Mouse (Mus musculus) hindbrain, embryonic 12.5 days (tissue): ENCODE results near the gene Ifnb1. TPM values are rescaled to one million over a fixed set of nuclear protein-coding genes. Genes with fewer than 3 reads are reported as not detected.

Source experiments
- ATAC-seq: fragments of 200-750 bp; cut with Nextera tagmentation; 2 replicates; pipeline ENCODE4 v1.8.0; 2017; ENCODE audit warnings: moderate TSS enrichment; ENCODE audit not compliant: low FRiP score
- H3K27ac ChIP-seq: fragments of 300-500 bp; sonication (generic); 2 replicates; pipeline ENCODE4 v1.5.1; 2016; ENCODE audit warnings: mild to moderate bottlenecking
- H3K27me3 ChIP-seq: fragments of 300-500 bp; sonication (generic); 2 replicates; pipeline ENCODE4 v1.6.1; 2016; ENCODE audit warnings: mild to moderate bottlenecking
- H3K36me3 ChIP-seq: fragments of 300-500 bp; sonication (generic); 2 replicates; pipeline ENCODE4 v1.6.1; 2016; ENCODE audit warnings: mild to moderate bottlenecking
- H3K4me1 ChIP-seq: fragments of 300-500 bp; sonication (generic); 2 replicates; pipeline ENCODE4 v1.6.1; 2016
- H3K4me2 ChIP-seq: fragments of 300-500 bp; sonication (generic); replicated peaks from 2 replicates; pipeline ENCODE4 v1.6.1; 2016; ENCODE audit warnings: mild to moderate bottlenecking
- H3K4me3 ChIP-seq: fragments of 300-500 bp; sonication (generic); 2 replicates; pipeline ENCODE4 v1.5.1; 2016; ENCODE audit warnings: mild to moderate bottlenecking
- H3K9ac ChIP-seq: fragments of 300-500 bp; sonication (generic); 2 replicates; pipeline ENCODE4 v1.6.1; 2016; ENCODE audit warnings: mild to moderate bottlenecking, moderate library complexity
- H3K9me3 ChIP-seq: fragments of 300-500 bp; sonication (generic); replicated peaks from 2 replicates; pipeline ENCODE4 v1.6.1; 2016; ENCODE audit warnings: mild to moderate bottlenecking
- WGBS: fragments of 180-500 bp; shearing (Covaris S2); methylation state at CpG from one replicate; pipeline ENCODE4 v1.1.7; 2016; 5-methylcytosine and 5-hydroxymethylcytosine counted together
- polyA plus RNA-seq: library from polyadenylated mRNA; unstranded; fragments of >200 nt; fragmentation: Nextera tagmentation; extraction: Ambion mirVana; gene quantifications from 2 replicates; pipeline ENCODE4 v1.2.1, GENCODE M21; 2016

Ifnb1 gene
- polyA plus RNA-seq, 1 experiment from 2014 or later = not detected

- no peak for ATAC-seq
- H3K4me2 ChIP-seq = no peak overlapping the region
- no peak overlapping the region for H3K27ac ChIP-seq
- no peaks in the 10 kb centered on the region for H3K4me1 ChIP-seq
- WGBS = 76% methylated on average over 4 of the region's 4 CpGs
- H3K36me3 ChIP-seq = no peaks in the 10 kb centered on the region
- no peaks in the 10 kb centered on the region for H3K9me3 ChIP-seq
- no peak overlapping the region for H3K9ac ChIP-seq
- no peak overlapping the region for H3K4me3 ChIP-seq
- H3K27me3 ChIP-seq = no peaks in the 10 kb centered on the region
These were observed 7.7 kb upstream of the Ifnb1 start for GRCm38 (mm10) chr4:88530271-88530670.

GRCm38 (mm10) chr4:88526379-88527049 is 3.9 kb upstream of the Ifnb1 start:
- H3K9me3 ChIP-seq = no peaks in the 10 kb centered on the region
- H3K4me1 ChIP-seq = no peaks in the 10 kb centered on the region
- H3K4me3 ChIP-seq = no peak overlapping the region
- no peak overlapping the region for H3K9ac ChIP-seq
- H3K27ac ChIP-seq = no peak overlapping the region
- no peak overlapping the region for H3K4me2 ChIP-seq
- 86% methylated on average over 5 of the region's 5 CpGs for WGBS
- no peaks in the 10 kb centered on the region for H3K36me3 ChIP-seq
- no peak for ATAC-seq
- H3K27me3 ChIP-seq = no peaks in the 10 kb centered on the region

- Histone ChIP-seq H3K36me3 (no peaks in the 10 kb centered on the region), H3K4me1 (no peaks in the 10 kb centered on the region), H3K27ac (no peak overlapping the region), H3K9ac (no peak overlapping the region), H3K9me3 (no peaks in the 10 kb centered on the region), H3K27me3 (no peaks in the 10 kb centered on the region), H3K4me3 (no peak overlapping the region), H3K4me2 (no peak overlapping the region)
- WGBS = 87% methylated on average over 3 of the region's 3 CpGs
- no peak for ATAC-seq
These were observed 2.8 kb upstream of the Ifnb1 start for GRCm38 (mm10) chr4:88525393-88525792.

- no peak overlapping the region for H3K4me2 ChIP-seq
- no peaks in the 10 kb centered on the region for H3K4me1 ChIP-seq
- ATAC-seq = no peak
- no peak overlapping the region for H3K27ac ChIP-seq
- no peak overlapping the region for H3K9ac ChIP-seq
- no peaks in the 10 kb centered on the region for H3K27me3 ChIP-seq
- no peaks in the 10 kb centered on the region for H3K36me3 ChIP-seq
- H3K9me3 ChIP-seq = no peaks in the 10 kb centered on the region
- H3K4me3 ChIP-seq = no peak overlapping the region
These were observed 667 bp upstream of the Ifnb1 start for GRCm38 (mm10) chr4:88523241-88523640.

- Histone ChIP-seq H3K4me1 (peaks cover 2% of the 10 kb centered on the region; the same call in 1 of the 2 replicates), H3K4me3 (no peak overlapping the region), H3K27ac (no peak overlapping the region), H3K9ac (no peak overlapping the region), H3K9me3 (no peaks in the 10 kb centered on the region), H3K27me3 (no peaks in the 10 kb centered on the region), H3K4me2 (no peak overlapping the region), H3K36me3 (no peaks in the 10 kb centered on the region)
- no peak for ATAC-seq
- WGBS = 83% methylated on average over 2 of the region's 2 CpGs
These were observed 4.6 kb downstream of the Ifnb1 start for GRCm38 (mm10) chr4:88517957-88518356.

GRCm38 (mm10) chr4:88515711-88516211 is 6.8 kb downstream of the Ifnb1 start:
- Histone ChIP-seq H3K36me3 (no peaks in the 10 kb centered on the region), H3K4me2 (no peak overlapping the region), H3K4me3 (no peak overlapping the region), H3K9me3 (no peaks in the 10 kb centered on the region), H3K27ac (no peak overlapping the region), H3K9ac (no peak overlapping the region), H3K27me3 (no peaks in the 10 kb centered on the region), H3K4me1 (peaks cover 2% of the 10 kb centered on the region; the same call in 1 of the 2 replicates)
- ATAC-seq = no peak
- 60% methylated on average over 3 of the region's 4 CpGs for WGBS

- 79% methylated on average over 2 of the region's 2 CpGs for WGBS
- ATAC-seq = no peak
- no peaks in the 10 kb centered on the region for H3K9me3 ChIP-seq
- H3K27me3 ChIP-seq = no peaks in the 10 kb centered on the region
- peaks cover 2% of the 10 kb centered on the region; the same call in 1 of the 2 replicates for H3K4me1 ChIP-seq
- H3K9ac ChIP-seq = no peak overlapping the region
- no peak overlapping the region for H3K4me2 ChIP-seq
- no peak overlapping the region for H3K27ac ChIP-seq
- H3K4me3 ChIP-seq = no peak overlapping the region
- H3K36me3 ChIP-seq = no peaks in the 10 kb centered on the region
These were observed 7.3 kb downstream of the Ifnb1 start for GRCm38 (mm10) chr4:88515250-88515649.

GRCm38 (mm10) chr4:88514403-88514802 is 8.2 kb downstream of the Ifnb1 start:
- 42% methylated on average over 4 of the region's 4 CpGs for WGBS

GRCm38 (mm10) chr4:88513743-88514142 is 8.8 kb downstream of the Ifnb1 start:
- 97% methylated on average over 4 of the region's 4 CpGs for WGBS
- Histone ChIP-seq H3K4me3 (no peak overlapping the region), H3K36me3 (no peaks in the 10 kb centered on the region), H3K27ac (no peak overlapping the region), H3K4me2 (no peak overlapping the region), H3K9me3 (no peaks in the 10 kb centered on the region), H3K9ac (no peak overlapping the region), H3K27me3 (no peaks in the 10 kb centered on the region), H3K4me1 (peaks cover 2% of the 10 kb centered on the region; the same call in 1 of the 2 replicates)
- no peak for ATAC-seq

More at GRCm38 (mm10) chr4:88514403-88514802, 8.2 kb downstream of the Ifnb1 start:
- Histone ChIP-seq H3K36me3 (no peaks in the 10 kb centered on the region), H3K9me3 (no peaks in the 10 kb centered on the region), H3K27me3 (no peaks in the 10 kb centered on the region), H3K4me1 (peaks cover 2% of the 10 kb centered on the region; the same call in 1 of the 2 replicates), H3K4me3 (no peak overlapping the region), H3K9ac (no peak overlapping the region), H3K27ac (no peak overlapping the region), H3K4me2 (no peak overlapping the region)
- ATAC-seq = no peak

- H3K9me3 ChIP-seq = no peaks in the 10 kb centered on the region
- no peak overlapping the region for H3K9ac ChIP-seq
- no peaks in the 10 kb centered on the region for H3K4me1 ChIP-seq
- H3K36me3 ChIP-seq = no peaks in the 10 kb centered on the region
- no peak overlapping the region for H3K4me3 ChIP-seq
- no peaks in the 10 kb centered on the region for H3K27me3 ChIP-seq
- 75% methylated on average over 4 of the region's 4 CpGs for WGBS
- H3K4me2 ChIP-seq = no peak overlapping the region
- no peak overlapping the region for H3K27ac ChIP-seq
- no peak for ATAC-seq
These were observed 18.8 kb downstream of the Ifnb1 start for GRCm38 (mm10) chr4:88503753-88504152.

GRCm38 (mm10) chr4:88501247-88501646 is 21.3 kb downstream of the Ifnb1 start:
- WGBS = 85% methylated on average over 3 of the region's 3 CpGs
- Histone ChIP-seq H3K9me3 (no peaks in the 10 kb centered on the region), H3K9ac (no peak overlapping the region), H3K36me3 (no peaks in the 10 kb centered on the region), H3K27me3 (no peaks in the 10 kb centered on the region), H3K27ac (no peak overlapping the region), H3K4me1 (no peaks in the 10 kb centered on the region), H3K4me3 (no peak overlapping the region), H3K4me2 (no peak overlapping the region)
- no peak for ATAC-seq

GRCm38 (mm10) chr4:88496321-88497018 is 26.1 kb downstream of the Ifnb1 start:
- H3K4me1 ChIP-seq = no peaks in the 10 kb centered on the region
- no peaks in the 10 kb centered on the region for H3K36me3 ChIP-seq
- no peaks in the 10 kb centered on the region for H3K9me3 ChIP-seq
- no peak for ATAC-seq
- no peak overlapping the region for H3K4me3 ChIP-seq
- no peak overlapping the region for H3K27ac ChIP-seq
- WGBS = 83% methylated on average over 6 of the region's 6 CpGs
- no peak overlapping the region for H3K4me2 ChIP-seq
- H3K27me3 ChIP-seq = no peaks in the 10 kb centered on the region
- no peak overlapping the region for H3K9ac ChIP-seq

- H3K27ac ChIP-seq = no peak overlapping the region
- H3K27me3 ChIP-seq = no peaks in the 10 kb centered on the region
- no peaks in the 10 kb centered on the region for H3K36me3 ChIP-seq
- no peaks in the 10 kb centered on the region for H3K4me1 ChIP-seq
- H3K9ac ChIP-seq = no peak overlapping the region
- H3K4me3 ChIP-seq = no peak overlapping the region
- H3K4me2 ChIP-seq = no peak overlapping the region
- WGBS = 89% methylated on average over 2 of the region's 2 CpGs
- no peak for ATAC-seq
- no peaks in the 10 kb centered on the region for H3K9me3 ChIP-seq
These were observed 33.0 kb downstream of the Ifnb1 start for GRCm38 (mm10) chr4:88489622-88490021.
